Mouse (Mus musculus) urinary bladder, postnatal 25 days (tissue): ENCODE data around the gene 4930432K21Rik.

Experiments used
- DNase-seq: peaks from one replicate; pipeline ENCODE4 v3.0.0; 2022; ENCODE audit warnings: low spot score

4930432K21Rik gene

DNA sequence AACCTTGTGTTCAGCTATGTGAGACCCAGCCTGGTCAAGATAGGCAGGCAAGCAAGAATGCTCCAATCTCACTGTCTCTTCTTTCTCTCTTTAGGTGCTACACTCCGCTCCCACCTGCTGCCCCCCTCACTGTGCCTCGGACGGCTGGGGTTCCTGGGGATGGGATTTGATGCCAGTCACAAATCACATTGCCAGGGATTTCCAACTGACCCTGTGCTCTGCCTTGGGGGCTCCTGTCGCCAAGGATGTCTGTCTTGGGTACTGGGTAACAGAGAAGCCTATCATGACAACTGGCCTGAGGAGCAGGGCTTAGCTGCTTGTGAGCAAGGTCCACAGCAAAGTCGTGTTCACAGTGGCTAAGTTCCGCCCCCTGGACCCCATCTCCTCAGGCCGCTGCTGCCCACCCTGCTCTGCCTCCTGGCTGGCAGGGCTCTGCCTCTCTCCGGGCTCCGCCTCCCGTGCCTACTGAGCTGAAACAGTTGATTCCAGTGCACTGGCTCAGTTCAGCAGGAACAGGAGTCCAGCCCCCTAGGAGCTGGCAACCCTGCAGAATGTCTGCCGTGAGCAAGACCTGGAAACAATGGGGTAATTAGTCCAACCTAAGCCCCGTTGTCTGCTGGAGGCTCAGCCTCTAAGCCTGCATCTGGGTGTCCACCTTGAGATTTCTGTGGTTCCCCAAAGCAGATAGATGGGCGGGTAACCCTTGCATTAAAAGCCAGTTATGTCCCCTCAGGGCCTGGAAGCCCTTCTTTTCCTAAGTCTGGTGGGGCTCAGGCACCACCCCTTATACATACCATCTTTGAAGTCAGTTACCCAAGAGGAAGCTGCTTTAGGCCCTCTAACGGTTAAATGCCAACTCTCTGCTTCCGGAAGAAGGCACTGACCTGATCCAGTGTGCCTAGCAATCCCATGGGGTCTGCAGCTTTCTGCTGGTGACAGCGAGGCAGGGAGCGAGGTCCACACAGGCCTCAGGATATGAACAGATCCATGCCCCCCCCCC lies 60.9 kb downstream of the 4930432K21Rik start:
- DNase-seq, result no peak

- DNase-seq, result peak; percentile 78
These were observed 62.5 kb downstream of the 4930432K21Rik start for GRCm38 (mm10) chr8:84210167-84210791.

- no peak for DNase-seq
These were observed 63.4 kb downstream of the 4930432K21Rik start for GRCm38 (mm10) chr8:84211202-84211601.

DNA sequence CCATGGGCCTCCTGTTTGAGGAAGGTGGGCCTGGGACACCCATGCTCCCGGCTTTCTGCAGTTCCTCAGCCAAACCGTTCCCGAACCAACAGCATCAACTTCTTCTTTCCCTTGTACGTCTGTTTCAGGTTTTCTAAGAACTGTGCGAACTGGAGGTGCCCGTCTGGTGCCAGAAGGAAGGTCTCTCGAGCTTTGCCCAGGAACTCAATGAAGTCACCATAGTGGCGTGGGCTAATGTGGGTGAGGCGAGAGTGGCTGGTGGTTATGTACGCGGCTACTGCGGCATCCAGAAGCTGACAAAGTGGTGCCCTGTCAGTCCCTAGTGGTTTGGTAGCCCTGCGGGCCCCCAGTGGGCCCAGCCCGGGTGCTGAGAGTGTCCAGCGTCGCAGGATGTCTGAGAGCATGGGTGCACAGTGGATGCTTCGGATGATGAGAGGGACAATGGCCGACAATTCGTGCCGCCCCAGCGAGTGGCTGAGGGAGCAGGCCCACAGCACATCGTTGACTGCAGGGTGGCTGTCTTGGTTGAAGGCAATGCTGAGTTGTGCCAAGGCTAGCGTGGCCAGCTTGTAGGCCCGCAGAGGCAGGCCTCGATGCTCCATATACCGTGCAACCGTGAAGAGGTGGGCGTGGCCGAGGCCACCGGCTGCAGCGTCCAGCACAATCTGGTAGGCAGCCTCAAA lies 64.2 kb downstream of the 4930432K21Rik start:
- DNase-seq, result no peak

DNA sequence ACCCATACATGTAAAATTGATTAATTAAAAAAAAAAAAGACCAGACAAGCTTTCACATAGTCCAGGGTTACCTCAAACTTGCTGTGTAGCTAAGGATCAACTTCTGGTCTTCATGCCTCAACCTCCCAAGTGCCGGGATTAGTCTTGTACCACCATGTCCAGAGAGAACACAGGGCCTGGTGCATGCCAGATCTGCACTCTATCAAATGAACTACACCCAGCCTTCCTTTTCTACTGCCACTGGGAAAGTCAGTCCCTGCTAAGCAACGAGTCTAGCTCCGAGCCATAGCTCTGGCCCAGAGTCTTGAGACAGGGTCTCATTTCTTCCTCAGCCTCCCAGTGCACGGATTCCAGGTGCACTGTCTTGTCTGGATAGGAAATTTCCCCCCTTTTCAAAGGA lies 65.5 kb downstream of the 4930432K21Rik start:
- no peak for DNase-seq

DNA sequence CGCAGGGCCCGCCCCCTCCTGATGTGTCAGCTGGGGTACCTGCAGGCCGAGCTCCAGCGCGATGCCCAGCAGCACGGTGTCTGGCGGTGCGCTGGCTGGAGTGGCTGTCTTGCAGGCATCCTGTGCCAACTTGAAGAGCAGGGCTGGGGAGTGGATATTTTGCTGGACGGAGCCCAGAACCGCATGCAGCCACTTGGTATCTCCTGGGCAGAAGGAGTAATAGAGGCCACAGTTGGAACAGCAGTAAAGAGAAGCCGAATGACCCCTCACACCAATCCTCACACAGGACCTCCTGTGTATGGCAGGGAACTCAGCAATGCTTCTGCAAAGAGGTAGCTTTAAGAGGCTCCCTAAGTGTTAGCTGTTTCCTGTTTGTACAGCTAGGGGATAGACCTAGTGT lies 69.4 kb downstream of the 4930432K21Rik start:
- no peak for DNase-seq

DNA sequence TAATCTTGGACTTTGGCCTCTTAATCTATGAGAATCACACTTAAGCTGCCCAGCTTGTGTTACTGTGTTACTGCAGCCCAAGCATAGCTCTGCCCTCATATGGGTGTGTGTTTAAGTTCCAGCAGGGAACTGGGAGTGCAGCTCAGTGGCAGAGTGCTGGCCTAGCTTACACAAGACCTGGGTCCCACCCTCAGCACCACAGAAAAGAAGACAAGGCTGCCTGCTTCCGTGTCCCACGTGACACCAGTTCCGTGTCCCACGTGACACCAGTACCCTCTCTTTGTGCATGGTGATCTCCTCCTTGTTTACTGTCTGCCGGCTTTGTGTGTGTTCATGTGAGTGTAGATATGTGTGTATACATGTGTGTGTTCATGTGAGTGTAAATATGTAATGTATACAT lies 70.3 kb downstream of the 4930432K21Rik start:
- DNase-seq, result no peak

DNA sequence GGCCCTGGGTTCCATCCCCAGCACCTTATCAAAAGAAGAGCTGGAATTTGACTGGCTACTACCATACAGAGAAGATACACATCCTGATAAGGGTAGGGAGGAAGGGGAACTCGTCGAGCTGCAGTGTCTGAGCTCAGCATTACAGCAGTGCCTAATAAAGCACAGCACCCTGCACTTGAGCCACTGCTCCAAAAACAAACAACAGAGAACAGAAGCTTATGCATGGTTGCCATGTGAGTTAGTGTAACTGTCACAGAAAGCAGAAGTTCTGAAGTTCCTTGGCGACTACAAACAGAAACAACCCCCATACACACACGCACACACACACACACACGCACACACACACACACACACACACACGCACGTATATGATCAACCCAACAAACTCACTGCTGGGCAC lies 72.3 kb downstream of the 4930432K21Rik start:
- DNase-seq, result no peak
